Mouse (Mus musculus) mouse embryonic stem cell (cell line): Measurements from ENCODE around the gene Ocm.

Source experiments
- in situ Hi-C, 2 experiments: fragments of 300-500 bp; cut with MboI; formaldehyde crosslinking; loops; 1 replicate in 1 of 2; 3 replicates in 1 of 2; pipeline ENCODE4 v1.14.3; 2019 to 2020; ENCODE audit warnings: low sequenced_read_pairs in 2 of 2, low pct_unique_long_range_greater_than_20kb in 1 of 2, mixed read lengths in 1 of 2; ENCODE audit not compliant: unreplicated experiment in 1 of 2

Ocm gene

GRCm38 (mm10) chr5:144026620-144027263, at the start of gene Ocm:
Gene Ocm (minus strand): TSS chr5:144026670.
- in situ Hi-C loops, result no loop called here

DNA sequence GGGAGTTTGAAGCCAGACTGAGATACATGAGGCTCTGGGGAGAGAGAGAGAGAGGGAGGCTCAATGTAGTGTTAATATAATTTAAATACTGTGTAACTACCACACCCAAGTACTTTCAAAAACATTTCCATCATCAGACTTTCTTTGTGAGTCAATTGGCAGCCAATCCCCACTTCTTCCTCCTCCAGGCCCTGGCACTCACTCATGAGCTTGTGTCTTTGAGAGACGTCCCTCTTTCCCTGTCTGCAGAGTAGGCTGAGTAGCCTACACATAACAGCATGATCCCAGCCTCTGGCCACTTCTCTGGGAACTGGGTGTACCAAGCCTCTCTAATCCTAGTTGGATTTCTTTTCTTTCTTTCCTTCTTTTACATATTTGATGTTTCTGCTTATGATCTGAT, 44.8 kb upstream of the Ocm start:
- in situ Hi-C loops, result no loop called here

- in situ Hi-C loops, result no loop called here
Measured at GRCm38 (mm10) chr5:144070064-144070463, 43.6 kb upstream of the Ocm start.

- in situ Hi-C loops, result no loop called here
Measured at GRCm38 (mm10) chr5:144066036-144066435, 39.6 kb upstream of the Ocm start.

DNA sequence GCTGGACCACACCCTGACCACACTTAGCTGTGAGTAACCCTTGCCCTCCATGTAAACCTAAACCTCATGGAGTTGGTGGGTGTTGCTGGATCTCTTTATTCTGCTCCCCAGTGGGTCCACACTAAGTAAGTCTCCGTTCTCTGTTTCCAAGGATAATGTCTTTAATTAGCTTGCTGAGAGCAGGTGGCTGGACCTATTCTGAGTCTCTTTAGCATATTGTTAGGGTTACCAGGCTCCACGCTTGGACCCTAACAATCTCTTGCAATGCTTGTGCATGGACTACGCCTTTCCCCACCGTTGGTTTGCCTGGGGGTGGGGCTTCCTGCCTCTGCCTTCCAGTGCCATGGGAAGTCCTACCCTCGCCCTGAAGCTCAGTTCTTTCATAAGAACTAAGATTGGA, 37.6 kb upstream of the Ocm start:
- in situ Hi-C loops, result no loop called here

GRCm38 (mm10) chr5:144054340-144054739, 27.9 kb upstream of the Ocm start:
- in situ Hi-C loops, result loop anchor here (10.0 kb wide), 1 partner anchor 100 kb away; no protein-coding TSS in a partner anchor

- in situ Hi-C loops, result loop anchor here (10.0 kb wide), 1 partner anchor 101 kb away; no protein-coding TSS in a partner anchor
Measured at GRCm38 (mm10) chr5:144053450-144053849, 27.0 kb upstream of the Ocm start.

DNA sequence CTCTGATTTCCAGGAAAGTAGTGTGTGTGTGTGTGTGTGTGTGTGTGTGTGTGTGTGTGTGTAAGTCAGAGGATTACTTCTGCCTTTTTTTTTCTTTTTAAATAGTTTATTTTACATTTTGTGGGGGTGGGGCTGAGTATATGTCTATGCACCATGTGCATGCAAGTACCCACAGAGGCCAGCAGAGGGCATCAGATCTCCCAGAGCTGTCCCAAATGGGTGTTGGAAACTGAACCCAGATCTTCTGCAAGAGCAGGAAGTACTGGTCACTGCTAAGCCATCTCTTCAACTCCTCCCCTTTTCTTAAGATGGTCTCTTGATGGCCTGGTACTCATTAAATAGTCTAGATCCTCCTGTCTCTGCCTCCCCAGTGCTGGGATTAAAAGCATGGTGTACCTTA, 24.8 kb upstream of the Ocm start:
- in situ Hi-C loops, result loop anchor here (10.0 kb wide), 1 partner anchor 104 kb away; no protein-coding TSS in a partner anchor

GRCm38 (mm10) chr5:144049881-144050280, 23.4 kb upstream of the Ocm start:
- in situ Hi-C loops, result loop anchor here (10.0 kb wide), 1 partner anchor 105 kb away; no protein-coding TSS in a partner anchor

GRCm38 (mm10) chr5:144047324-144047723, 20.9 kb upstream of the Ocm start:
- in situ Hi-C loops, result no loop called here

DNA sequence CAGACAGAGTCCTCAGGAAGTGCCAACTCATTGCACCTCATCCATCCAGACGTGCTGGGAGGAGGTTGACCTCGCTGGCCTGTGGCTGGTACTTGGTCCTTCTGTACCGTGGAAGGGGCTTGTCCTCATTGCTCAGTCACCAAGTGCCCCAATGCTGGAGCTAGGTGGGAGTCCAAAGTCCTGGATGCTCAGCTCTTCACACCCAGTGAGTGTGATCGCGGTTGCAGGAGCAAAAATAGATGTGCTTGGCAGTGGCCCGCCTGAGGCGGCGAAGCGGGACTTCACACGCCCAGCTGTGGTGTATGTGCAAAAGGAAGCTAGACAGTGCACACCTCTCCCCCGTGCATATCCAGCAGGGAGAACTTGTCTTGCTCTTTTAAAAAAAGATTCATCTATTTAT, 16.7 kb upstream of the Ocm start:
- in situ Hi-C loops, result no loop called here

DNA sequence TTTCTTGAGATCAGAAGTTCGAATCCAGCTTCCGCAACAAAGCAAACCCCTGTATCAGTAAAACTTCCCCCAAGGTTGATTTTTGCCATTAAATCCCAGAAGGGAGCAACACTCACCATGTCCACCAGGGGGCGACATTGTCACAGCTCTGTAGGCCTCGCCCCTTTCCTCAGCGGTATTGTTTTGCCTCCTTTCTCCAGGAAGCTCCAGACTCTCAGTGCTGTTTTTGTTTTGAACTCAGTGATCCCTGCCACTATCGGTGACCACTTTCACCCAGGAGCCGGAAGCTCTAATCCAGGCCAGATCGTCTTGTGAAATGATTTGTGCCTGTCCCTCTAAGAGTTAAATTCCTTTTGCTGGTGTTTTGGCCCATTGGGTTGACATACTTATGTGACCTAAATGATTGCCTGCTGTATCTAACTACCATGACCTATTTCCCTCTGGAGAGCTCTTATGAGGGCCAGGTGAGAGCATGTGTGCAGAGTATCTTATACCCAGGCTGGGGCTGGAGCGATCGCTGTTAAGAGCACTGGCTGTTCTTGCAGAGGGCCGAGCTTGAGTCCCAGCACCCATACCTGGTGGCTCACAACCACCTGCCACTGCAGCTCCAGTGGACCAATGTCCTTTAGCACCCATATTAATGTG, 14.4 kb upstream of the Ocm start:
- in situ Hi-C loops, result no loop called here

GRCm38 (mm10) chr5:144039886-144040285, 13.4 kb upstream of the Ocm start:
- in situ Hi-C loops, result no loop called here

DNA sequence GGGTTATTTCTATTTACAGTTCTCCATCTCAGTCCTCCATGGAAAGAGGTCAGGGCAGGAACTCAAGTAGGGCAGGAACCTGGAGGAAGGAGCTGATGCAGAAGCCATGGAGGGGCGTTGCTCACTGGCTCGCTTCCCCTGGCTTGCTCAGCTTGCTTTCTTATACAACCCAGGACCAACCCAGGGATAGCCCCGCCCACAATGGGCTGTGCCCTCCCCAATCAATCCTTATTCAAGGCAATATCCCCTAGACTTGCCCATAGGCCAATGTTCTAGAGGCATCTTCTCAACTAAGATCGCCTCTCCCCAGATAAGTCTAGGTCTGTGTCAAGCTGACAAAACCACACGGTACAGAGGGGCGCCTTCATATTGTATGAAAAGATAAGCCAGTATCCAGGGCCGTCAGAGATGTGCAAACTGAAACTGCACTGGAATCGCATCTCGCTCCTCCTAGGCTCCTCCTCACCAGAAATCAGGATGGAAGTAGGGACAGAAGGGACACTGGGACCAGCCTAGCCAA, 12.7 kb upstream of the Ocm start:
- in situ Hi-C loops, result no loop called here

GRCm38 (mm10) chr5:144036952-144037351, 10.5 kb upstream of the Ocm start:
- in situ Hi-C loops, result no loop called here

GRCm38 (mm10) chr5:144034567-144034966, 8.1 kb upstream of the Ocm start:
- in situ Hi-C loops, result no loop called here

- in situ Hi-C loops, result no loop called here
Measured at GRCm38 (mm10) chr5:144032491-144032890, 6.0 kb upstream of the Ocm start.

DNA sequence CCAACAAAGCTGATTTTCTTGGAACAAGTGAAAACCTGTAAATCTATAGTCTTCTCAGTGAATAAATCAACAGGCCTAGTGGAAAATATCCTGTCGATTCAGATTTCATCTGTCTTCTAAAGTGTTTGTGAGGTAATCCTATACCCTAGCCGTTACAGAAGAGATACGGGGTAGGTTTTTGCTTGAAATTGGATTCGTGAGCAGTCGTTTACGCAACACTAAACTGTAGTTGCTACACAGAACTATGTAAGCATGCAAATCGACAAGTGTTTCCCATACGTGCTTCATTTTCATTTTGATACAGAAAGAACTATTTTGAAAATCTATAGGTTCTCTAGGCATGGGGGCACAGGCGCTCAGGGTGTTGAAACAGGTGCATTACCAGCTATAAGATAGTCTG, 10.6 kb downstream of the Ocm start:
- in situ Hi-C loops, result no loop called here

- in situ Hi-C loops, result no loop called here
Measured at GRCm38 (mm10) chr5:144015312-144015650, 11.2 kb downstream of the Ocm start.
